Mouse (Mus musculus): ENCODE measurements around the gene Lrrc8d. TPM values are rescaled to one million over a fixed set of nuclear protein-coding genes. Genes with fewer than 3 reads are reported as not detected.

The Lrrc8d gene
- polyA plus RNA-seq, 1 experiment from 2014 or later, result 39.3 TPM

DNA sequence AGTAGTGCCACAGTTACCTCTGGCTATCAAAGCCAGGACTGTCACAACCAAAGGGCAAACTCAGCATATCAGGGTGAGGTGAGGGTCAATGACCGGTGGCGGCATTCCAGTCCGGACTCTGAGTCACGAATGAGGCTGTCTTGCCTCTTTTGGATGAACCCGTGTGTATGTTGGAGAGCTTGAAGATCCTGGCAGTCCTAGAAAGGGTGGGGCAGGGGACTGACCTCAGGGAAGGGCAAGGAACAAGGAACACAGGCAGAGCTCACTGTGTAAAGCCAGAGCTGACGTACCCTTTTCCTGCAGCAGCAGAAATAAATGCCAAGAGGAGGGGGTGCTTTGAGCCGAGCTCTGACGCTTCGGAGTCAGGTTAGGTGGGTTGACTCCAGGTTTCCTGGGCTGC is 136.2 kb downstream of the Lrrc8d start:
- H3K9ac ChIP-seq, result no peak overlapping the region
- 85% methylated on average over 9 of the region's 9 CpGs for WGBS
- H3K9me3 ChIP-seq, result no peaks in the 10 kb centered on the region
- H3K4me1 ChIP-seq, result no peaks in the 10 kb centered on the region
- H3K4me2 ChIP-seq (replicated peaks), result no peak overlapping the region
- ATAC-seq (ENCODE audit: low FRiP score, low read depth), result no peak
- H3K27me3 ChIP-seq (replicated peaks), result no peaks in the 10 kb centered on the region
- no peak overlapping the region for H3K4me3 ChIP-seq
- no peaks in the 10 kb centered on the region for H3K36me3 ChIP-seq
- no peak overlapping the region for H3K27ac ChIP-seq

- Histone ChIP-seq H3K4me3 (no peak overlapping the region), H3K36me3 (no peaks in the 10 kb centered on the region), H3K9me3 (no peaks in the 10 kb centered on the region), H3K4me2 (replicated peaks) (no peak overlapping the region), H3K9ac (no peak overlapping the region), H3K27me3 (replicated peaks) (no peaks in the 10 kb centered on the region), H3K27ac (no peak overlapping the region), H3K4me1 (no peaks in the 10 kb centered on the region)
- WGBS, result 78% methylated on average over 13 of the region's 13 CpGs
- ATAC-seq (ENCODE audit: low FRiP score, low read depth), result no peak
Observed at GRCm38 (mm10) chr5:105839740-105840310, 140.1 kb downstream of the Lrrc8d start.

DNA sequence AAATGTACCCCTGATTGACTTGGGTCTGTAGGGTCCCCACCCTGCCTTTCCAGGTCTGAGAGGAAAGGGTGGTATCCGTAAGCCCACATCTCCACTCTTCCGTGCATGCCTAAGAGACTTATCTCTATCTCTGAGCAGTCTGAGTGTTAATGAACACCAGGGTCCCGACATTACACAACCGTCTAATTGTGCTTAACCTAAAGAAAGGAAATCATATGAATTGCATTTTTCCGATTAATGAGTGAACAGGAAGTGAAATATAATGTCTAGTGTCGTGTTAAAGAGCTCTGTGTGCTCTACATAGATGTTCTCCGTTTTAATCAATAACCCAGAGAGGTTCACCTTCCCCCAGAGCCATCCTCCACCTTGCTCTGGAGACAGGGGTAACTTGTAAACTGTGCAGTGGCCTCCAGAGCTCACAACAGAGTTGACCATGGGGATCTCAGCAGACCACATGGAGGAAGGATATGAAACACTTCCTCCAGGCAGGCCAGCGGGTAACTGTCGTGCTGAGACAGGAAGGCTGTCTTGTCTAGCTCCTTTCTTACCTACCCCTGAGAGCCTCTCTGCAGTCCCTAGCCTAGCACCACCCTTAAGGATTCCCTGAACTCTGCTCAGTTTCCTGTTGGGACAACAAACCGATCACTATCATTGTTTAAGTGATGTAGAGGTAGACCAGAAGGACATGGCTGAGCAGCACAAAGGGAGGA is 144.4 kb downstream of the Lrrc8d start:
- H3K36me3 ChIP-seq, result no peaks in the 10 kb centered on the region
- H3K4me3 ChIP-seq, result no peak overlapping the region
- H3K27me3 ChIP-seq (replicated peaks), result no peaks in the 10 kb centered on the region
- no peak overlapping the region for H3K4me2 ChIP-seq (replicated peaks)
- no peak for ATAC-seq (ENCODE audit: low FRiP score, low read depth)
- no peak overlapping the region for H3K9ac ChIP-seq
- no peaks in the 10 kb centered on the region for H3K9me3 ChIP-seq
- 90% methylated on average over 10 of the region's 10 CpGs for WGBS
- no peak overlapping the region for H3K27ac ChIP-seq
- no peaks in the 10 kb centered on the region for H3K4me1 ChIP-seq

DNA sequence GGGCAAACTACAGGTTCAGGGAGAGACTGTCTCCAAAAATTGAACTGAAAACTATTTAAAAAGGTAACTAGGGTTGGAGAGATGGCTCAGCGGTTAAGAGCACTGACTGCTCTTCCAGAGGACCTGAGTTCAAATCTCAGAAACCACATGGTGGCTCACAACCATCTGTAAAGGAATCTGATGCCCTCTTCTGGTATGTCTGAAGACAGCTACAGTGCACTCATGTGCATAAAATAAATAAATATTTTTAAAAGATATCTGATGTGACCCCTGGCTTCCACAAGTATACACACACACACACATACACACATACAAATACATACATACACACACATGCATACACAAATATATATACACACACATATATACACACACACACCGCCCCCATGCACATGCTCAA is 145.3 kb downstream of the Lrrc8d start:
- H3K4me2 ChIP-seq (replicated peaks), result no peak overlapping the region
- H3K9ac ChIP-seq, result no peak overlapping the region
- no peak for ATAC-seq (ENCODE audit: low FRiP score, low read depth)
- no peaks in the 10 kb centered on the region for H3K27me3 ChIP-seq (replicated peaks)
- no peaks in the 10 kb centered on the region for H3K9me3 ChIP-seq
- H3K27ac ChIP-seq, result no peak overlapping the region
- H3K36me3 ChIP-seq, result no peaks in the 10 kb centered on the region
- no peaks in the 10 kb centered on the region for H3K4me1 ChIP-seq
- no peak overlapping the region for H3K4me3 ChIP-seq
- 84% methylated on average over 2 of the region's 2 CpGs for WGBS

GRCm38 (mm10) chr5:105847726-105848125 is 148.0 kb downstream of the Lrrc8d start:
- no peak overlapping the region for H3K27ac ChIP-seq
- H3K4me2 ChIP-seq (replicated peaks), result no peak overlapping the region
- no peak overlapping the region for H3K4me3 ChIP-seq
- H3K36me3 ChIP-seq, result no peaks in the 10 kb centered on the region
- WGBS, result 81% methylated on average over 8 of the region's 8 CpGs
- H3K9me3 ChIP-seq, result no peaks in the 10 kb centered on the region
- H3K27me3 ChIP-seq (replicated peaks), result no peaks in the 10 kb centered on the region
- H3K4me1 ChIP-seq, result no peaks in the 10 kb centered on the region
- ATAC-seq (ENCODE audit: low FRiP score, low read depth), result no peak
- no peak overlapping the region for H3K9ac ChIP-seq

- no peaks in the 10 kb centered on the region for H3K4me1 ChIP-seq
- H3K27me3 ChIP-seq (replicated peaks), result no peaks in the 10 kb centered on the region
- H3K36me3 ChIP-seq, result no peaks in the 10 kb centered on the region
- 81% methylated on average over 4 of the region's 4 CpGs for WGBS
- ATAC-seq (ENCODE audit: low FRiP score, low read depth), result no peak
- no peak overlapping the region for H3K9ac ChIP-seq
- H3K4me2 ChIP-seq (replicated peaks), result no peak overlapping the region
- no peaks in the 10 kb centered on the region for H3K9me3 ChIP-seq
- no peak overlapping the region for H3K27ac ChIP-seq
- no peak overlapping the region for H3K4me3 ChIP-seq
Observed at GRCm38 (mm10) chr5:105849222-105849621, 149.5 kb downstream of the Lrrc8d start.

- no peaks in the 10 kb centered on the region for H3K4me1 ChIP-seq
- 69% methylated on average over 3 of the region's 3 CpGs for WGBS
- H3K4me2 ChIP-seq (replicated peaks), result no peak overlapping the region
- ATAC-seq (ENCODE audit: low FRiP score, low read depth), result no peak
- H3K36me3 ChIP-seq, result no peaks in the 10 kb centered on the region
- H3K27me3 ChIP-seq (replicated peaks), result no peaks in the 10 kb centered on the region
- no peak overlapping the region for H3K9ac ChIP-seq
- no peaks in the 10 kb centered on the region for H3K9me3 ChIP-seq
- H3K27ac ChIP-seq, result no peak overlapping the region
- H3K4me3 ChIP-seq, result no peak overlapping the region
Observed at GRCm38 (mm10) chr5:105849643-105850042, 149.9 kb downstream of the Lrrc8d start.

- Histone ChIP-seq H3K4me2 (replicated peaks) (no peak overlapping the region), H3K36me3 (no peaks in the 10 kb centered on the region), H3K27ac (no peak overlapping the region), H3K4me3 (no peak overlapping the region), H3K9me3 (no peaks in the 10 kb centered on the region), H3K9ac (no peak overlapping the region), H3K4me1 (no peaks in the 10 kb centered on the region), H3K27me3 (replicated peaks) (no peaks in the 10 kb centered on the region)
- 88% methylated on average over 9 of the region's 9 CpGs for WGBS
- ATAC-seq (ENCODE audit: low FRiP score, low read depth), result no peak
Observed at GRCm38 (mm10) chr5:105853271-105853670, 153.5 kb downstream of the Lrrc8d start.

DNA sequence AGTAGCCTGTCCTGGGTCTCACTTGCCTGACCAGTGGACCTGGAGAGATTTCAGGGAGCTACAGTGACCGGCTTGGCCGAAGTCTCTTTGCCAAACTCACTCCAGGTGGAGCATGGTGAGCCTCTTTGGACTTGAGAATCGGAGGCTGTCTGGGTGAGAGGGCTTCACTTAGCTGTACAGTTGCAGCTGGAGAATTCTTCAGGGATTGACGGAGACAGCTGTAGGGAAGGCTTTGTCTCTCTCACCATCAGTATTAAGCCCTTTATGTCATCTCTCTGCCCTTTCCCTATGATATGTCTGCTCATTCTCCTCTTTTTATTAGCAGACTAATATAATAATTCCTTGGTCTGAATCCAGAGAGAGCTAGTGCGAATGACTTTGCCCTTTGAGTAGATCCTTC is 157.7 kb downstream of the Lrrc8d start:
- Histone ChIP-seq H3K4me2 (replicated peaks) (no peak overlapping the region), H3K36me3 (no peaks in the 10 kb centered on the region), H3K4me1 (no peaks in the 10 kb centered on the region), H3K9ac (no peak overlapping the region), H3K9me3 (no peaks in the 10 kb centered on the region), H3K27me3 (replicated peaks) (no peaks in the 10 kb centered on the region), H3K4me3 (no peak overlapping the region), H3K27ac (no peak overlapping the region)
- no peak for ATAC-seq (ENCODE audit: low FRiP score, low read depth)
- 90% methylated on average over 5 of the region's 5 CpGs for WGBS

DNA sequence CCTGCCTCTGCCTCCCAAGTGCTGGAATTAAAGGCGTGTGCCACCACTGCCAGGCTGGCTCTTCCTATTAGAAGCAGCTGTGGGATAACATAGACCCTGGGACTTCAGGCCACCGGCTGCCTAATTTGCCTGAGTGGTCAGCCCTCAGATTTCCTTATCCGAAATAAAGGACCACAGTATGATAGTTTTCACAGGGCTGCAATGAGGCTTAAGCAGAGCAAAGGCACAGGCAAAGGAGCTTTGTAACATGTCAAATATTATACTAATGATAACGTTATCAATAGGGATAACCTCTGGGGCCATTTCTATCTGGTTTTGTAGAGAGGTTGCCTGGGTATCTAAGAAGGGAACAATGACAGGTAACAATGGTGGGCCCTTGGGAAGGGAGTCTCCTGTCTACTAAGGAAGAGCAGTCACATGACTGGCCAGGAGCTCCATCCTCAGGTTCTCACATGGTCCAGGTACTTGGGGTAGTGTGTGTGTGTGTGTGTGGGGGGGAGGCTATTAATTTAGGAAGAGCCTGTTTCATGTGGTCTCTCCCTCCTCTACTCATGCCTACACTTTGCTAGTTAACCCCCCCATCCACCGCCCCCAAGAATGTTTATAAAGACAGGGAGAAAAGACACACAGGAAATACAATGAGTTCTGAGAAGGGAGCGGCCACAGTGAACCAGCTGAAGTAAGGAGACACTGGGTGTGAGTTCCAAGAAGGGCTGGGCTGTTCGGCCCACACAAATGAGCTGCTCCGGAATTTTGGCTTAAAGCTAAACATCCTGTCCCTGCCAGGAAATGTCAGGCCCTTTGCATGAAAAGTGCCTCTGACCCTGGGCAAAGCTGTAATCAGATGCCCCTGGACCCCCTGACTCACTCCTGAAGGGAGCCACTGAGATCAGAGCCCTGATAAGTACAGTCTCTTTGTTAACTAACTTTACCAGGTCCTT is 159.3 kb downstream of the Lrrc8d start:
- Histone ChIP-seq H3K27ac (no peak overlapping the region), H3K9me3 (no peaks in the 10 kb centered on the region), H3K4me1 (no peaks in the 10 kb centered on the region), H3K9ac (no peak overlapping the region), H3K27me3 (replicated peaks) (no peaks in the 10 kb centered on the region), H3K4me2 (replicated peaks) (no peak overlapping the region), H3K36me3 (no peaks in the 10 kb centered on the region), H3K4me3 (no peak overlapping the region)
- 81% methylated on average over 8 of the region's 8 CpGs for WGBS
- ATAC-seq (ENCODE audit: low FRiP score, low read depth), result no peak

GRCm38 (mm10) chr5:105859716-105860460 is 160.1 kb downstream of the Lrrc8d start:
- no peaks in the 10 kb centered on the region for H3K4me1 ChIP-seq
- no peaks in the 10 kb centered on the region for H3K36me3 ChIP-seq
- no peaks in the 10 kb centered on the region for H3K27me3 ChIP-seq (replicated peaks)
- H3K9me3 ChIP-seq, result no peaks in the 10 kb centered on the region
- no peak overlapping the region for H3K9ac ChIP-seq
- no peak for ATAC-seq (ENCODE audit: low FRiP score, low read depth)
- no peak overlapping the region for H3K4me2 ChIP-seq (replicated peaks)
- WGBS, result 75% methylated on average over 11 of the region's 11 CpGs
- no peak overlapping the region for H3K27ac ChIP-seq
- H3K4me3 ChIP-seq, result no peak overlapping the region

- 86% methylated on average over 10 of the region's 10 CpGs for WGBS
- Histone ChIP-seq H3K4me1 (no peaks in the 10 kb centered on the region), H3K27me3 (replicated peaks) (no peaks in the 10 kb centered on the region), H3K9ac (no peak overlapping the region), H3K36me3 (no peaks in the 10 kb centered on the region), H3K9me3 (no peaks in the 10 kb centered on the region), H3K4me2 (replicated peaks) (no peak overlapping the region), H3K27ac (no peak overlapping the region), H3K4me3 (no peak overlapping the region)
- ATAC-seq (ENCODE audit: low FRiP score, low read depth), result no peak
Observed at GRCm38 (mm10) chr5:105860461-105860835, 160.7 kb downstream of the Lrrc8d start.

Data from neural tube, embryonic 12.5 days (tissue).